Mouse (Mus musculus) liver, adult 2 months (tissue): ENCODE measurements at regions not wholly inside any gene's neighbourhood (a gene's known extent, or its start where the extent isn't known, plus 50 kb on each side); places are given as distances from the start of the nearest gene placed in this dataset.

Source experiments
- DNase-seq: peaks from one replicate; pipeline ENCODE4 v3.0.0-alpha.2; 2011; ENCODE audit warnings: low read depth, low spot score; ENCODE audit errors: extremely low read depth
- H3K27ac ChIP-seq: fragments of 200-500 bp; replicated peaks from 2 replicates; pipeline ENCODE4 v1.5.1; 2012; ENCODE audit warnings: low read depth, mild to moderate bottlenecking, control low read depth, inconsistent platforms, low read length; ENCODE audit not compliant: insufficient read depth
- H3K27me3 ChIP-seq: fragments of 200-500 bp; 2 replicates; pipeline ENCODE4 v1.6.1; 2012; ENCODE audit warnings: mild to moderate bottlenecking, moderate library complexity, low read length, inconsistent platforms; ENCODE audit not compliant: control insufficient read depth, insufficient read depth
- H3K36me3 ChIP-seq: fragments of 200-500 bp; 2 replicates; pipeline ENCODE4 v1.6.1; 2012; ENCODE audit warnings: low read length, inconsistent platforms; ENCODE audit not compliant: control insufficient read depth, insufficient read depth
- H3K4me1 ChIP-seq: fragments of 200-500 bp; 2 replicates; pipeline ENCODE4 v1.6.1; 2011; ENCODE audit warnings: low read length; ENCODE audit not compliant: control insufficient read depth, insufficient read depth
- H3K4me3 ChIP-seq: fragments of 200-500 bp; 2 replicates; pipeline ENCODE4 v1.5.1; 2011; ENCODE audit warnings: low read depth, mild to moderate bottlenecking, control low read depth, low read length, moderate library complexity; ENCODE audit not compliant: insufficient read depth
- H3K79me2 ChIP-seq: fragments of 200-500 bp; 2 replicates; pipeline ENCODE4 v1.6.1; 2012; ENCODE audit warnings: inconsistent platforms, mild to moderate bottlenecking, low read length, moderate library complexity; ENCODE audit not compliant: control insufficient read depth, insufficient read depth
- H3K9ac ChIP-seq: fragments of 200-500 bp; 2 replicates; pipeline ENCODE4 v1.6.1; 2012; ENCODE audit warnings: low read depth, mild to moderate bottlenecking, control low read depth, inconsistent platforms, low read length
- CTCF ChIP-seq: fragments of 200-500 bp; IDR thresholded peaks from 2 replicates; pipeline ENCODE4 v1.5.1; 2011; ENCODE audit warnings: low read depth, low read length, control low read depth
- POLR2A ChIP-seq: fragments of 200-500 bp; IDR thresholded peaks from 2 replicates; pipeline ENCODE4 v1.6.1; 2011; ENCODE audit warnings: low read length, control low read depth; ENCODE audit not compliant: insufficient read depth; ENCODE audit errors: extremely low read depth
- WGBS: fragments of 180-500 bp; shearing (Covaris S2); methylation state at CpG from one replicate; pipeline ENCODE4 v1.1.7; 2018; 5-methylcytosine and 5-hydroxymethylcytosine counted together

GRCm38 (mm10) chr14:58661416-58661815 is 481.3 kb downstream of the 1700129C05Rik start:
- WGBS: 67% methylated on average over 3 of the region's 3 CpGs
- no peak overlapping the region for H3K9ac ChIP-seq
- H3K27ac ChIP-seq: no peak overlapping the region
- H3K4me1 ChIP-seq: no peaks in the 10 kb centered on the region
- TF ChIP-seq POLR2A (no peak), CTCF (no peak)
- no peak for DNase-seq
- H3K4me3 ChIP-seq: no peak overlapping the region
- no peaks in the 10 kb centered on the region for H3K36me3 ChIP-seq
- H3K79me2 ChIP-seq: no peaks in the 10 kb centered on the region
- no peaks in the 10 kb centered on the region for H3K27me3 ChIP-seq

GRCm38 (mm10) chr14:58657263-58657662 is 485.4 kb downstream of the 1700129C05Rik start:
- TF ChIP-seq POLR2A: no peak
- TF ChIP-seq CTCF: no peak
- H3K79me2 ChIP-seq: no peaks in the 10 kb centered on the region
- no peak overlapping the region for H3K9ac ChIP-seq
- no peaks in the 10 kb centered on the region; the same call in 1 of the 2 replicates for H3K27me3 ChIP-seq
- no peak for DNase-seq
- no peak overlapping the region for H3K4me3 ChIP-seq
- H3K27ac ChIP-seq: no peak overlapping the region
- H3K4me1 ChIP-seq: no peaks in the 10 kb centered on the region
- 44% methylated on average over 2 of the region's 2 CpGs for WGBS
- no peaks in the 10 kb centered on the region for H3K36me3 ChIP-seq

- H3K27ac ChIP-seq: no peak overlapping the region
- H3K4me1 ChIP-seq: no peaks in the 10 kb centered on the region
- no peak overlapping the region for H3K4me3 ChIP-seq
- H3K79me2 ChIP-seq: no peaks in the 10 kb centered on the region
- no peak overlapping the region for H3K9ac ChIP-seq
- H3K36me3 ChIP-seq: no peaks in the 10 kb centered on the region
- TF ChIP-seq POLR2A (no peak), CTCF (no peak)
- H3K27me3 ChIP-seq: no peaks in the 10 kb centered on the region; the same call in 1 of the 2 replicates
- WGBS: 50% methylated on average over 1 of the region's 1 CpGs
- no peak for DNase-seq
Measured at GRCm38 (mm10) chr14:58656935-58657238, 485.8 kb downstream of the 1700129C05Rik start.

- Histone ChIP-seq H3K27me3 (no peaks in the 10 kb centered on the region; the same call in 1 of the 2 replicates), H3K27ac (no peak overlapping the region), H3K4me1 (no peaks in the 10 kb centered on the region), H3K4me3 (no peak overlapping the region), H3K79me2 (no peaks in the 10 kb centered on the region), H3K9ac (no peak overlapping the region), H3K36me3 (no peaks in the 10 kb centered on the region)
- TF ChIP-seq CTCF: no peak
- 54% methylated on average over 4 of the region's 4 CpGs for WGBS
- DNase-seq: no peak
Measured at GRCm38 (mm10) chr14:58656212-58656934, 486.3 kb downstream of the 1700129C05Rik start.

- no peak for DNase-seq
- WGBS: 91% methylated on average over 1 of the region's 1 CpGs
- no peak for TF ChIP-seq POLR2A
- TF ChIP-seq CTCF: no peak
Measured at GRCm38 (mm10) chr14:58653026-58653425, 489.7 kb downstream of the 1700129C05Rik start.

GRCm38 (mm10) chr14:58652004-58652403 is 490.7 kb downstream of the 1700129C05Rik start:
- Histone ChIP-seq H3K36me3 (no peaks in the 10 kb centered on the region), H3K9ac (no peak overlapping the region), H3K79me2 (no peaks in the 10 kb centered on the region), H3K4me1 (no peaks in the 10 kb centered on the region), H3K27ac (no peak overlapping the region), H3K27me3 (no peaks in the 10 kb centered on the region; the same call in 1 of the 2 replicates), H3K4me3 (no peak overlapping the region)
- WGBS: 89% methylated on average over 3 of the region's 3 CpGs
- no peak for DNase-seq
- no peak for TF ChIP-seq CTCF
- TF ChIP-seq POLR2A: no peak

More at GRCm38 (mm10) chr14:58653026-58653425, 489.7 kb downstream of the 1700129C05Rik start:
- no peak overlapping the region for H3K9ac ChIP-seq
- no peaks in the 10 kb centered on the region for H3K36me3 ChIP-seq
- H3K4me1 ChIP-seq: no peaks in the 10 kb centered on the region
- H3K27ac ChIP-seq: no peak overlapping the region
- H3K79me2 ChIP-seq: no peaks in the 10 kb centered on the region
- no peak overlapping the region for H3K4me3 ChIP-seq
- H3K27me3 ChIP-seq: no peaks in the 10 kb centered on the region; the same call in 1 of the 2 replicates
